Mouse (Mus musculus) forebrain, embryonic 10.5 days (tissue): Measurements from ENCODE around the gene Gm11060. TPM values are rescaled to one million over a fixed set of nuclear protein-coding genes. Genes with fewer than 3 reads are reported as not detected.

Source experiments
- DNase-seq: peaks from one replicate; pipeline ENCODE4 v3.0.0-alpha.2; 2017; ENCODE audit warnings: low spot score; ENCODE audit errors: extremely low spot score
- H3K27ac ChIP-seq: fragments of 300-500 bp; sonication (generic); 2 replicates; pipeline ENCODE4 v1.5.1; 2016; ENCODE audit warnings: mild to moderate bottlenecking
- H3K27me3 ChIP-seq: fragments of 300-500 bp; sonication (generic); 2 replicates; pipeline ENCODE4 v1.6.1; 2016; ENCODE audit warnings: mild to moderate bottlenecking; ENCODE audit not compliant: poor library complexity, severe bottlenecking
- H3K36me3 ChIP-seq: fragments of 300-500 bp; sonication (generic); replicated peaks from 2 replicates; pipeline ENCODE4 v1.6.1; 2016; ENCODE audit warnings: mild to moderate bottlenecking, moderate library complexity
- H3K4me1 ChIP-seq: fragments of 300-500 bp; sonication (generic); 2 replicates; pipeline ENCODE4 v1.6.1; 2016
- H3K4me3 ChIP-seq: fragments of 300-500 bp; sonication (generic); 2 replicates; pipeline ENCODE4 v1.5.1; 2016; ENCODE audit warnings: mild to moderate bottlenecking, moderate library complexity
- H3K9me3 ChIP-seq: fragments of 300-500 bp; sonication (generic); 2 replicates; pipeline ENCODE4 v1.6.1; 2016; ENCODE audit warnings: mild to moderate bottlenecking, moderate library complexity
- WGBS: fragments of 180-500 bp; shearing (Covaris S2); methylation state at CpG from one replicate; pipeline ENCODE4 v1.1.7; 2016; 5-methylcytosine and 5-hydroxymethylcytosine counted together
- polyA plus RNA-seq: library from polyadenylated mRNA; unstranded; fragments of >200 nt; fragmentation: Nextera tagmentation; extraction: Ambion mirVana; gene quantifications from 2 replicates; pipeline ENCODE4 v1.2.1, GENCODE M21; 2016

Gene Gm11060
- polyA plus RNA-seq, 1 experiment from 2014 or later, result not detected

GRCm38 (mm10) chr2:105123431-105123830 lies 31.6 kb downstream of the Gm11060 start:
- Histone ChIP-seq H3K4me1 (peaks cover 39% of the 10 kb centered on the region), H3K27ac (no peak overlapping the region), H3K4me3 (no peak overlapping the region), H3K27me3 (peaks cover 100% of the 10 kb centered on the region), H3K9me3 (no peaks in the 10 kb centered on the region), H3K36me3 (no peaks in the 10 kb centered on the region)
- WGBS, result 2% methylated on average over 8 of the region's 8 CpGs
- DNase-seq, result no peak

GRCm38 (mm10) chr2:105123881-105124280 lies 32.1 kb downstream of the Gm11060 start:
- peaks cover 39% of the 10 kb centered on the region for H3K4me1 ChIP-seq
- DNase-seq, result peak; percentile 32
- no peak overlapping the region for H3K4me3 ChIP-seq
- no peaks in the 10 kb centered on the region for H3K36me3 ChIP-seq
- no peak overlapping the region for H3K27ac ChIP-seq
- H3K9me3 ChIP-seq, result no peaks in the 10 kb centered on the region
- WGBS, result under 1% methylated on average over 9 of the region's 9 CpGs
- H3K27me3 ChIP-seq, result peaks cover 100% of the 10 kb centered on the region

DNA sequence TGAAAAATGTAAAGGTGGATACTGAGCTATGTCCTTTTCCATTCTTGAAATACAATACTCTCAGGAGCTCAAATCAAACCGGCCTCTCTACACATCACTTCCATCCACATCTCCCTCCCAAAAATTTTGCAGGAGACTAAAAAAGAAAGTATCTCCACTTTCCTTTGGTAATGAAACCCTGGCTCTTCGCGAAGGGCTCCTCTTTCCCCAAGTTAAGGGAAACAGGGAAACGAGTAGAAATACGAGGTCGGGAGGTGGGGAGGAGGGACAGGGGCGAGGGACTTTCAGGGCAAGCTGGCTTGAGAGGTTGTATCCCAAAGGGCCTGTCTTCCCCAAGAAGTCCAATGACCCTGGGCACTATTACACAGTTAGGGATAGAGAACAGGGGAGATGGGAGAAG lies 32.6 kb downstream of the Gm11060 start:
- WGBS, result 0% methylated on average over 7 of the region's 7 CpGs
- peaks cover 100% of the 10 kb centered on the region for H3K27me3 ChIP-seq
- H3K4me1 ChIP-seq, result peaks cover 39% of the 10 kb centered on the region
- DNase-seq, result no peak
- no peaks in the 10 kb centered on the region for H3K36me3 ChIP-seq
- H3K4me3 ChIP-seq, result no peak overlapping the region
- no peaks in the 10 kb centered on the region for H3K9me3 ChIP-seq
- H3K27ac ChIP-seq, result no peak overlapping the region

- WGBS, result under 1% methylated on average over 8 of the region's 8 CpGs
Observed at GRCm38 (mm10) chr2:105125205-105125604, 33.4 kb downstream of the Gm11060 start.

GRCm38 (mm10) chr2:105125641-105126040 lies 33.8 kb downstream of the Gm11060 start:
- no peak overlapping the region for H3K27ac ChIP-seq
- no peaks in the 10 kb centered on the region for H3K9me3 ChIP-seq
- no peaks in the 10 kb centered on the region for H3K36me3 ChIP-seq
- peaks cover 100% of the 10 kb centered on the region for H3K27me3 ChIP-seq
- H3K4me1 ChIP-seq, result peaks cover 44% of the 10 kb centered on the region
- 1% methylated on average over 15 of the region's 15 CpGs for WGBS
- peak; percentile 32 for DNase-seq
- no peak overlapping the region for H3K4me3 ChIP-seq

More at GRCm38 (mm10) chr2:105125205-105125604, 33.4 kb downstream of the Gm11060 start:
- peaks cover 100% of the 10 kb centered on the region for H3K27me3 ChIP-seq
- no peak overlapping the region for H3K4me3 ChIP-seq
- no peak overlapping the region for H3K27ac ChIP-seq
- H3K4me1 ChIP-seq, result peaks cover 40% of the 10 kb centered on the region
- H3K9me3 ChIP-seq, result no peaks in the 10 kb centered on the region
- H3K36me3 ChIP-seq, result no peaks in the 10 kb centered on the region
- DNase-seq, result no peak

- peak; percentile 67 for DNase-seq
Observed at GRCm38 (mm10) chr2:105126279-105126678, 34.5 kb downstream of the Gm11060 start, which contains the start of gene Wt1. TSS of gene Wt1 (plus strand) at chr2:105126529.

GRCm38 (mm10) chr2:105126691-105127530 lies 35.1 kb downstream of the Gm11060 start:
- Histone ChIP-seq H3K27ac (no peak overlapping the region), H3K36me3 (no peaks in the 10 kb centered on the region), H3K27me3 (peaks cover 100% of the 10 kb centered on the region), H3K9me3 (no peaks in the 10 kb centered on the region), H3K4me3 (peak overlapping the region; percentile 38), H3K4me1 (peaks cover 47% of the 10 kb centered on the region)
- no peak for DNase-seq
- under 1% methylated on average over 92 of the region's 92 CpGs for WGBS

More at GRCm38 (mm10) chr2:105126279-105126678, 34.5 kb downstream of the Gm11060 start, which contains the start of gene Wt1:
- no peak within 1 kb of the TSS for H3K27ac ChIP-seq
- peaks cover 100% of the 10 kb centered on the region for H3K27me3 ChIP-seq
- H3K9me3 ChIP-seq, result no peaks in the 10 kb centered on the region
- H3K36me3 ChIP-seq, result no peaks in the 10 kb centered on the region
- H3K4me3 ChIP-seq, result peak within 1 kb of the TSS; percentile 38
- peaks cover 47% of the 10 kb centered on the region for H3K4me1 ChIP-seq
- WGBS, result under 1% methylated on average over 25 of the region's 25 CpGs

DNA sequence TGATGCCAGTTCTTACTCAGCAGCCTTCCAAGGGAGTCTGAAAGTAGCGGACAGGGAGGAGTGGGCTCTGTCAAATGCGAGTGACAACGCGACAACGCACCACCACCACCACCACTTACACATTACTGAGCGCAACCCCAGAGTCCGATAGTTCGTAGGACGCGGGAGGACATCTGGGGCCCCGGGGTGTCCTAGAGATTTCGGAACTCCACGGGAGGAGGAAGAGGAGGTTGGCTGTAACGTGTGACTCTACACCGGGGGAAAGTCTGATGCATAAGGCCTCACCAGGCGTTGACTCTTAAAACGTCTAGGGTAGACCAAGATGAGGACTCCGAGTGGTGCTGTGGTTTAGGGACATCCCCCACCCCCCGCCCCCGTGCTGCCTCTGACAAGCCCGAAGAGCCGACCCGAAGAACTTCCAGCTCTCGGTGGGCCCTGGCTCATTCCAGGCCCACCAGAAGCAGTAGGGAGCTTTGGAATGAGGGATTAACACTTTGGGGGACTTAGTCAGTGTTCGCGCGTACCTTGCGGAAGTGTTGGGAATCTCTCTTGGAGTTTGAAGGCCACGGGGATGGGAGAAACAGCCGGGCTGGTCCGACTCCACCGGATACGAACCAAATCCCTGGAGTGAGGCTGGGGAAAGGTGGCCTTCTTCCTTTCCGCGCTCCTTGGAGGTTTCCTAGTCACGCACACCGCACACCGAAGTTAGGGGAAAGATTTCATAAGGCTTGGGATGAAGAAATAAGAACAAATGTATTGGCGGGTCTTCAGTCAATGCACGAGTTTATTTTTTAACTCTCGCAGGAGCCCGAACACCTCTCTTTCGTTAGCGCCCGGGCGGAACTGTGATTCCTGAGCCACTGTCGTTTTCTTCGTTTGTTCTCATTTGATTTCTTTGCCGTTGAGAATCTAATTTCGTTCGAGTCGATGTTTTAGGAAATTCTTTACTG lies 36.0 kb downstream of the Gm11060 start:
- Histone ChIP-seq H3K4me1 (peaks cover 50% of the 10 kb centered on the region), H3K4me3 (peak overlapping the region; percentile 38)
- WGBS, result under 1% methylated on average over 52 of the region's 52 CpGs

GRCm38 (mm10) chr2:105128564-105128963 lies 36.7 kb downstream of the Gm11060 start:
- H3K9me3 ChIP-seq, result no peaks in the 10 kb centered on the region
- H3K4me3 ChIP-seq, result no peak overlapping the region
- H3K4me1 ChIP-seq, result peaks cover 48% of the 10 kb centered on the region
- no peaks in the 10 kb centered on the region for H3K36me3 ChIP-seq
- peak; percentile 35 for DNase-seq
- no peak overlapping the region for H3K27ac ChIP-seq
- peaks cover 100% of the 10 kb centered on the region for H3K27me3 ChIP-seq
- 6% methylated on average over 12 of the region's 12 CpGs for WGBS

More for the DNA sequence above, 36.0 kb downstream of the Gm11060 start:
- no peaks in the 10 kb centered on the region for H3K36me3 ChIP-seq
- DNase-seq, result peak; percentile 58
- peaks cover 100% of the 10 kb centered on the region for H3K27me3 ChIP-seq
- H3K27ac ChIP-seq, result no peak overlapping the region
- H3K9me3 ChIP-seq, result no peaks in the 10 kb centered on the region

GRCm38 (mm10) chr2:105130351-105131060 lies 38.7 kb downstream of the Gm11060 start:
- peak; percentile 46 for DNase-seq
- Histone ChIP-seq H3K4me1 (peaks cover 51% of the 10 kb centered on the region), H3K27ac (no peak overlapping the region), H3K9me3 (no peaks in the 10 kb centered on the region), H3K27me3 (peaks cover 100% of the 10 kb centered on the region), H3K4me3 (peak overlapping the region; percentile 20; the same call in 1 of the 2 replicates), H3K36me3 (no peaks in the 10 kb centered on the region)
- under 1% methylated on average over 32 of the region's 32 CpGs for WGBS

DNA sequence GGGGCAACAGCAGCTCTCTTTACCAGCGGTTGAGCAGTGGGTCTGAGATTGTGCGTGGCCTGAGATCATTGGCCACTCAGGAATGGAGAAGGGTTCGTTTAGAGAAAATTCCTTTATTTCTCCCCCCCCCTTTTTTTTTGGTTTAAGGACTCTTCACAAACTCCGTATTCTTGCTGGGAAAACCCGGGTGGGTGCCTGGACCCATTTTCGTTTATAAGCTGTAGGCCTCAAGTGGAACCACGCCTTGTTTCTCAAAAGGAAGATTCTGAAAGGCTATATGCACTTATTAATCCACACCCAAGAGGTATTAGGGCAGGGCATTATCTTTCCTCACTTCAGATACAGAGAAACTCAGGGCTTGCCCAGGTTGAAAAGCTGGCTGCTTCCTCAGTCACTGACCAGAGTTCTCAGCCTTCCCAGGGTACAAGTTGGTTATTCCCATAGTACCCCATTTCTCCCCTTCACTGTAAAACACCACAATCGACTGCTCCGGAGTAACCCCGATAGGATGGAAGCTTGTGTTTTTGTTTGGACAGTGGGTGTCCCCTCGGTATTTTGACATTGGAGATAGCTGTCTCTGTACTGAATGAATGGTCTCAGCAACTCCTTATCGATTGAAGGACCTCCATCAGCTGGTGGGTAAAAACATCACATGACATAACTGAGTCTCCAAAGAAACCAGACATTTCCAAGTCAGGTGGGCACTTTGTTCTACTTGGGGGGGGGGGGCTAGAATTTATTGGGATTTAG lies 39.4 kb downstream of the Gm11060 start:
- DNase-seq, result peak; percentile 27
- Histone ChIP-seq H3K36me3 (no peaks in the 10 kb centered on the region), H3K27me3 (peaks cover 100% of the 10 kb centered on the region), H3K4me1 (peaks cover 46% of the 10 kb centered on the region), H3K27ac (no peak overlapping the region), H3K4me3 (0 out of 2 replicates have a peak overlapping the region, but pooled peaks have one; percentile 20), H3K9me3 (no peaks in the 10 kb centered on the region)
- 2% methylated on average over 12 of the region's 12 CpGs for WGBS
